Mouse (Mus musculus): ENCODE measurements around the gene Map3k3.

Gene Map3k3

GRCm38 (mm10) chr11:106083708-106084701 lies at the start of gene Map3k3:
TSS of gene Map3k3 (plus strand) at chr11:106084613.
- DNase-seq (ENCODE audit: low spot score): peak; percentile 95

- DNase-seq (ENCODE audit: low spot score): no peak
Observed at GRCm38 (mm10) chr11:106034986-106035385, 49.4 kb upstream of the Map3k3 start.

- DNase-seq (ENCODE audit: low spot score): peak; percentile 99
Observed at GRCm38 (mm10) chr11:106036548-106037417, 47.6 kb upstream of the Map3k3 start, which contains the start of gene Dcaf7. TSS of gene Dcaf7 (plus strand) at chr11:106036872.

- no peak for DNase-seq (ENCODE audit: low spot score)
Observed at GRCm38 (mm10) chr11:106037418-106037751, 47.0 kb upstream of the Map3k3 start.

- no peak for DNase-seq (ENCODE audit: low spot score)
Observed at GRCm38 (mm10) chr11:106044349-106044748, 40.1 kb upstream of the Map3k3 start.

- no peak for DNase-seq (ENCODE audit: low spot score)
Observed at GRCm38 (mm10) chr11:106045256-106045655, 39.2 kb upstream of the Map3k3 start.

- DNase-seq (ENCODE audit: low spot score): no peak
Observed at GRCm38 (mm10) chr11:106045780-106046179, 38.6 kb upstream of the Map3k3 start.

- no peak for DNase-seq (ENCODE audit: low spot score)
Observed at GRCm38 (mm10) chr11:106046584-106046983, 37.8 kb upstream of the Map3k3 start.

- no peak for DNase-seq (ENCODE audit: low spot score)
Observed at GRCm38 (mm10) chr11:106053921-106054320, 30.5 kb upstream of the Map3k3 start.

GRCm38 (mm10) chr11:106054600-106054999 lies 29.8 kb upstream of the Map3k3 start:
- no peak for DNase-seq (ENCODE audit: low spot score)

GRCm38 (mm10) chr11:106055341-106055740 lies 29.1 kb upstream of the Map3k3 start:
- no peak for DNase-seq (ENCODE audit: low spot score)

GRCm38 (mm10) chr11:106056819-106057491 lies 27.5 kb upstream of the Map3k3 start:
- DNase-seq (ENCODE audit: low spot score): peak; percentile 66

- DNase-seq (ENCODE audit: low spot score): no peak
Observed at GRCm38 (mm10) chr11:106058020-106058419, 26.4 kb upstream of the Map3k3 start.

GRCm38 (mm10) chr11:106060549-106060948 lies 23.9 kb upstream of the Map3k3 start:
- no peak for DNase-seq (ENCODE audit: low spot score)

GRCm38 (mm10) chr11:106061311-106061710 lies 23.1 kb upstream of the Map3k3 start:
- no peak for DNase-seq (ENCODE audit: low spot score)

- no peak for DNase-seq (ENCODE audit: low spot score)
Observed at GRCm38 (mm10) chr11:106063756-106064155, 20.7 kb upstream of the Map3k3 start.

- no peak for DNase-seq (ENCODE audit: low spot score)
Observed at GRCm38 (mm10) chr11:106065073-106065922, 19.1 kb upstream of the Map3k3 start.

- DNase-seq (ENCODE audit: low spot score): peak; percentile 92
Observed at GRCm38 (mm10) chr11:106065923-106066571, 18.4 kb upstream of the Map3k3 start, which contains the start of gene Taco1. TSS of gene Taco1 (plus strand) at chr11:106066061.

- peak; percentile 82 for DNase-seq (ENCODE audit: low spot score)
Observed at GRCm38 (mm10) chr11:106066616-106067015, 17.8 kb upstream of the Map3k3 start.

GRCm38 (mm10) chr11:106073774-106074173 lies 10.6 kb upstream of the Map3k3 start:
- no peak for DNase-seq (ENCODE audit: low spot score)
